Comparison of ENCODE assay signal across 15 mouse cellular contexts in genomic region chr12:91749543-91750184, GRCm38 (mm10). TPM values are rescaled to one million over a fixed set of nuclear protein-coding genes. Genes with fewer than 3 reads are reported as not detected.
A peak's percentile ranks its signal among the peaks of the same experiment; 100 is the strongest.
DNase-seq lines count a peak whose midpoint lies in the region; ATAC-seq and TF ChIP-seq lines count a peak whose summit lies in the region.
"Had no signal": no experiment of that assay in that cellular context is flagged by ENCODE, and none has a peak within 500 bp of the region (broad histone marks: within the 10 kb centered on the region; RNA-seq: fewer than 3 reads in every experiment).

No protein-coding gene starts in this region.

- no peak for TF ChIP-seq CTCF in olfactory bulb, adult 2 months (IDR thresholded peaks at IDR 0.05; ENCODE audit: insufficient read depth, low read depth, low read length)

- H3K4me1 ChIP-seq in olfactory bulb, adult 2 months (ENCODE audit: control insufficient read depth, insufficient read depth, low read length): peaks cover 23% of the 10 kb centered on the region

- peak; percentile 31 for DNase-seq in gastrocnemius, postnatal 14 days
- DNase-seq in gastrocnemius, postnatal 36 days: no peak
- DNase-seq in right cerebral cortex, postnatal 10 days (ENCODE audit: low spot score in 2 of 2): peak; percentile 52 to 58
- DNase-seq in right cerebral cortex, postnatal 36 days (ENCODE audit: low spot score in 2 of 2): no peak
- DNase-seq in layer of hippocampus, adult 9-11 months: peak; percentile 68
- DNase-seq in urinary bladder, postnatal 10 days (ENCODE audit: low spot score): no peak
- DNase-seq: adrenal gland, postnatal 36 days; cerebellum, adult 11 months; kidney, postnatal 14 days; right cerebral cortex, postnatal 14 days; thymus, postnatal 25 days had no signal

- H3K27ac ChIP-seq in olfactory bulb, adult 2 months (ENCODE audit: insufficient read depth, low read depth, low read length): peak overlapping the region; percentile 90
- H3K27ac ChIP-seq: stomach, embryonic 15.5 days had no signal

- intact Hi-C loops in gastrocnemius, postnatal 14 days (cut with DNase I; ENCODE audit: low total_unique reads): no loop called here
- intact Hi-C loops in gastrocnemius, postnatal 36 days (cut with DNase I): no loop called here

- H3K4me3 ChIP-seq in olfactory bulb, adult 2 months (ENCODE audit: insufficient read depth, low read depth, low read length): no peak overlapping the region
- H3K4me3 ChIP-seq: stomach, embryonic 15.5 days had no signal

- TF ChIP-seq POLR2A in olfactory bulb, adult 2 months (IDR thresholded peaks at IDR 0.05; ENCODE audit: insufficient read depth, low read depth, low read length): no peak

- WGBS in olfactory bulb, adult 2 months: 45% methylated on average over 11 of the region's 11 CpGs

- ATAC-seq in erythroblast, adult 5-6 weeks (replicated peaks; ENCODE audit: low FRiP score, poor library complexity, severe bottlenecking): no peak
- ATAC-seq: intestine, embryonic 16.5 days had no signal

RNA-seq across cellular contexts. Expression of gene Ston2, which starts 38.5 kb away (rescaled TPM):
- 10 to 100 TPM; 29.0 to 32.3 TPM for total RNA-seq in gastrocnemius, postnatal 14 days (2021)
- 10 to 100 TPM; 42.5 to 46.6 TPM for total RNA-seq in gastrocnemius, postnatal 36 days (2021)
- not detected in 2 replicates for polyA plus RNA-seq in olfactory bulb, adult 2 months (2012; ENCODE audit: insufficient read depth, insufficient read length, low replicate concordance, missing spikeins)
- total RNA-seq in erythroblast, adult 5-6 weeks (2015; ENCODE audit: low replicate concordance): 0.58 and 1.5 TPM in 2 replicates
- 0.70 and 2.0 TPM in 2 replicates for total RNA-seq in erythroblast, adult 5-6 weeks (2017; ENCODE audit: low replicate concordance)

Comparison
In these comparisons a context has a peak if more than half of its experiments do, and no peak if none do; other contexts are left out.
1. DNase-seq: peak in gastrocnemius, postnatal 14 days (single experiment), right cerebral cortex, postnatal 10 days (2 of 2) and layer of hippocampus, adult 9-11 months (single experiment); none in gastrocnemius, postnatal 36 days (0 of 2), right cerebral cortex, postnatal 36 days (0 of 2) and urinary bladder, postnatal 10 days (single experiment).
2. RNA of gene Ston2, which starts 38.5 kb away (total RNA-seq): 42.5 to 46.6 TPM in gastrocnemius, postnatal 36 days and 29.0 to 32.3 TPM in gastrocnemius, postnatal 14 days; 0.58 to 2.0 TPM in erythroblast, adult 5-6 weeks; every median in the first group is over 10 times any median in the second.